ENCODE assay signal across 8 mouse cellular contexts in genomic region chr5:123134875-123135382, GRCm38 (mm10). TPM values are rescaled to one million over a fixed set of nuclear protein-coding genes. Genes with fewer than 3 reads are reported as not detected.
DNase-seq lines count a peak whose midpoint lies in the region; ATAC-seq and TF ChIP-seq lines count a peak whose summit lies in the region.

No protein-coding gene starts in this region.

- peak overlapping the region; percentile 87 for H3K4me3 ChIP-seq in kidney, postnatal 0 days (replicated peaks; ENCODE audit: low read depth, low read length)
- peak overlapping the region; percentile 94 for H3K4me3 ChIP-seq in embryonic facial prominence, embryonic 13.5 days
- peak overlapping the region; percentile 86 for H3K4me3 ChIP-seq in intestine, postnatal 0 days (ENCODE audit: low read depth, low read length)
- peak overlapping the region; percentile 75 for H3K4me3 ChIP-seq in myocyte

- no peaks in the 10 kb centered on the region for H3K36me3 ChIP-seq in kidney, postnatal 0 days (ENCODE audit: insufficient read depth, low read length)
- peaks cover 4% of the 10 kb centered on the region for H3K36me3 ChIP-seq in embryonic facial prominence, embryonic 13.5 days
- H3K36me3 ChIP-seq in intestine, postnatal 0 days (ENCODE audit: control insufficient read depth, insufficient read depth): no peaks in the 10 kb centered on the region; the same call in 1 of the 2 replicates
- H3K36me3 ChIP-seq in myocyte (ENCODE audit: control insufficient read depth, insufficient read depth): no peaks in the 10 kb centered on the region

- peak overlapping the region; percentile 100 for H3K4me2 ChIP-seq in kidney, postnatal 0 days (ENCODE audit: low read length)
- peak overlapping the region; percentile 99 for H3K4me2 ChIP-seq in embryonic facial prominence, embryonic 13.5 days
- H3K4me2 ChIP-seq in intestine, postnatal 0 days (replicated peaks; ENCODE audit: low read depth): peak overlapping the region; percentile 98
- H3K4me2 ChIP-seq in myocyte (ENCODE audit: low read depth): peak overlapping the region; percentile 98

- H3ac ChIP-seq in myocyte (ENCODE audit: control insufficient read depth, insufficient read length): no peak overlapping the region

- WGBS in kidney, postnatal 0 days: 16% methylated on average over 8 of the region's 8 CpGs
- 18% methylated on average over 8 of the region's 8 CpGs for WGBS in embryonic facial prominence, embryonic 13.5 days
- WGBS in intestine, postnatal 0 days: 19% methylated on average over 8 of the region's 8 CpGs

- H3K27ac ChIP-seq in kidney, postnatal 0 days: peak overlapping the region; percentile 100
- H3K27ac ChIP-seq in embryonic facial prominence, embryonic 13.5 days: peak overlapping the region; percentile 100
- H3K27ac ChIP-seq in intestine, postnatal 0 days (ENCODE audit: low read depth, low read length): peak overlapping the region; percentile 100

- no peaks in the 10 kb centered on the region for H3K9me3 ChIP-seq in kidney, postnatal 0 days (replicated peaks; ENCODE audit: low read length)
- no peaks in the 10 kb centered on the region for H3K9me3 ChIP-seq in embryonic facial prominence, embryonic 13.5 days
- no peaks in the 10 kb centered on the region for H3K9me3 ChIP-seq in intestine, postnatal 0 days (ENCODE audit: control insufficient read depth)

- H3K9ac ChIP-seq in kidney, postnatal 0 days (ENCODE audit: low read depth, low read length): peak overlapping the region; percentile 94; the same call in 1 of the 2 replicates
- H3K9ac ChIP-seq in embryonic facial prominence, embryonic 13.5 days: peak overlapping the region; percentile 100
- H3K9ac ChIP-seq in intestine, postnatal 0 days (ENCODE audit: low read depth, low read length): no peak overlapping the region

- peaks cover 2% of the 10 kb centered on the region for H3K79me2 ChIP-seq in myocyte (ENCODE audit: control insufficient read depth, insufficient read depth)

- DNase-seq in kidney, postnatal 0 days (ENCODE audit: low spot score): no peak
- DNase-seq in kidney, adult 8-10 months: no peak
- DNase-seq in frontal cortex, postnatal 14 days (ENCODE audit: low spot score in 2 of 2): no peak
- DNase-seq in spleen, postnatal 10 days (ENCODE audit: low spot score in 2 of 2): no peak
- DNase-seq in thymus, postnatal 4 days: no peak

- no peak for TF ChIP-seq CTCF in kidney, postnatal 0 days (IDR thresholded peaks at IDR 0.05; ENCODE audit: low read depth)
- no peak for TF ChIP-seq CTCF in intestine, postnatal 0 days (IDR thresholded peaks at IDR 0.05; ENCODE audit: low read depth)

- no peaks in the 10 kb centered on the region for H3K27me3 ChIP-seq in kidney, postnatal 0 days (ENCODE audit: insufficient read depth, low read length)
- no peaks in the 10 kb centered on the region for H3K27me3 ChIP-seq in embryonic facial prominence, embryonic 13.5 days
- H3K27me3 ChIP-seq in intestine, postnatal 0 days (replicated peaks; ENCODE audit: control insufficient read depth, insufficient read depth, low read length): no peaks in the 10 kb centered on the region
- no peaks in the 10 kb centered on the region for H3K27me3 ChIP-seq in myocyte (ENCODE audit: control insufficient read depth, insufficient read depth, insufficient read length)

- H3K4me1 ChIP-seq in kidney, postnatal 0 days (replicated peaks; ENCODE audit: insufficient read depth, low read length): peaks cover 58% of the 10 kb centered on the region
- peaks cover 72% of the 10 kb centered on the region for H3K4me1 ChIP-seq in embryonic facial prominence, embryonic 13.5 days
- H3K4me1 ChIP-seq in intestine, postnatal 0 days (replicated peaks; ENCODE audit: control insufficient read depth, insufficient read depth, low read length): peaks cover 12% of the 10 kb centered on the region

- TF ChIP-seq POLR2A in myocyte (IDR thresholded peaks at IDR 0.05; ENCODE audit: insufficient read length, low read depth): no peak

- no peak for ATAC-seq in kidney, postnatal 0 days (replicated peaks; ENCODE audit: low FRiP score, low read depth)
- no peak for ATAC-seq in embryonic facial prominence, embryonic 13.5 days (ENCODE audit: insufficient number of reproducible peaks, insufficient read depth, low FRiP score, low TSS enrichment, low read depth)
- ATAC-seq in intestine, postnatal 0 days: no peak

TF ChIP-seq in myocyte, 11 proteins besides CTCF, POLR2A, EP300 and RAD21:
- TF ChIP-seq TCF12 (IDR thresholded peaks at IDR 0.05; ENCODE audit: insufficient read depth, poor library complexity, severe bottlenecking) (no peak), MYOG (IDR thresholded peaks at IDR 0.05; ENCODE audit: control insufficient read depth in 1 of 3, insufficient read depth in 1 of 3, insufficient read length in 2 of 3, low read depth in 2 of 3) (no peak), E2F4 (IDR thresholded peaks at IDR 0.05; ENCODE audit: insufficient read depth) (no peak), MAX (IDR thresholded peaks at IDR 0.05; ENCODE audit: low read depth) (no peak), CEBPB (IDR thresholded peaks at IDR 0.05; ENCODE audit: insufficient read depth, poor library complexity, severe bottlenecking) (no peak), POLR2AphosphoS2 (IDR thresholded peaks at IDR 0.05; ENCODE audit: insufficient read length, low read depth) (no peak), TCF3 (IDR thresholded peaks at IDR 0.05; ENCODE audit: insufficient read length, low read depth) (no peak), SRF (IDR thresholded peaks at IDR 0.05; ENCODE audit: control insufficient read depth, insufficient read length, low read depth) (no peak), MYOD1 (IDR thresholded peaks at IDR 0.05; ENCODE audit: control insufficient read depth in 1 of 3, insufficient read length in 2 of 3, low read depth in 2 of 3) (no peak), REST (IDR thresholded peaks at IDR 0.05; ENCODE audit: insufficient read depth, insufficient read length) (no peak)

RNA-seq across cellular contexts. Expression of gene Rhof, which starts 2.4 kb away (rescaled TPM):
- 3.2 and 3.3 TPM in 2 replicates for polyA plus RNA-seq in kidney, postnatal 0 days (2015; fragmentation: Nextera tagmentation; extraction: Ambion mirVana)
- polyA plus RNA-seq in embryonic facial prominence, embryonic 13.5 days (2015; fragmentation: Nextera tagmentation; extraction: Ambion mirVana): 5.6 and 6.6 TPM in 2 replicates
- 17.0 TPM in 2 replicates for polyA plus RNA-seq in intestine, postnatal 0 days (2015; fragmentation: Nextera tagmentation; extraction: Ambion mirVana)
- polyA plus RNA-seq in myocyte (2012; fragmentation: generic; extraction: Trizol): 1.6 TPM

RNA-seq across cellular contexts. Expression of gene Setd1b, which starts 7.1 kb away (rescaled TPM):
- 7.0 and 7.1 TPM in 2 replicates for polyA plus RNA-seq in kidney, postnatal 0 days (2015; fragmentation: Nextera tagmentation; extraction: Ambion mirVana)
- 12.3 and 13.0 TPM in 2 replicates for polyA plus RNA-seq in embryonic facial prominence, embryonic 13.5 days (2015; fragmentation: Nextera tagmentation; extraction: Ambion mirVana)
- polyA plus RNA-seq in intestine, postnatal 0 days (2015; fragmentation: Nextera tagmentation; extraction: Ambion mirVana): 5.4 and 6.7 TPM in 2 replicates
- 5.4 TPM for polyA plus RNA-seq in myocyte (2012; fragmentation: generic; extraction: Trizol)

RNA-seq across cellular contexts. Expression of gene Psmd9, which starts 34.3 kb away (rescaled TPM):
- polyA plus RNA-seq in kidney, postnatal 0 days (2015; fragmentation: Nextera tagmentation; extraction: Ambion mirVana): 77.4 and 78.7 TPM in 2 replicates
- polyA plus RNA-seq in embryonic facial prominence, embryonic 13.5 days (2015; fragmentation: Nextera tagmentation; extraction: Ambion mirVana): 95.3 and 107 TPM in 2 replicates
- 50.9 and 57.5 TPM in 2 replicates for polyA plus RNA-seq in intestine, postnatal 0 days (2015; fragmentation: Nextera tagmentation; extraction: Ambion mirVana)
- polyA plus RNA-seq in myocyte (2012; fragmentation: generic; extraction: Trizol): 30.6 TPM

RNA-seq across cellular contexts. Expression of gene Hpd, which starts 47.6 kb away (rescaled TPM):
- polyA plus RNA-seq in kidney, postnatal 0 days (2015; fragmentation: Nextera tagmentation; extraction: Ambion mirVana): 0.32 and 0.45 TPM in 2 replicates
- 0.65 TPM in 1 of 2 replicates, not detected in the other for polyA plus RNA-seq in embryonic facial prominence, embryonic 13.5 days (2015; fragmentation: Nextera tagmentation; extraction: Ambion mirVana)
- polyA plus RNA-seq in intestine, postnatal 0 days (2015; fragmentation: Nextera tagmentation; extraction: Ambion mirVana): 3.9 and 4.7 TPM in 2 replicates
- polyA plus RNA-seq in myocyte (2012; fragmentation: generic; extraction: Trizol): not detected
